Comparison of ENCODE assay signal across 23 mouse cellular contexts in genomic region chr14:80007686-80008085, GRCm38 (mm10). TPM values are rescaled to one million over a fixed set of nuclear protein-coding genes. Genes with fewer than 3 reads are reported as not detected.
DNase-seq lines count a peak whose midpoint lies in the region; ATAC-seq and TF ChIP-seq lines count a peak whose summit lies in the region.
"Had no signal": no experiment of that assay in that cellular context is flagged by ENCODE, and none has a peak within 500 bp of the region (broad histone marks: within the 10 kb centered on the region; RNA-seq: fewer than 3 reads in every experiment).

No protein-coding gene starts in this region.

- no peak for TF ChIP-seq CTCF in kidney, adult 2 months (conservative IDR thresholded peaks at IDR 0.05; ENCODE audit: insufficient read depth, insufficient read length, low read depth, low read length)

- H3K9ac ChIP-seq in kidney, embryonic 16.5 days (replicated peaks; ENCODE audit: low read length) = no peak overlapping the region
- H3K9ac ChIP-seq in midbrain, embryonic 15.5 days = no peak overlapping the region
- H3K9ac ChIP-seq in midbrain, embryonic 16.5 days (ENCODE audit: low read depth, low read length) = no peak overlapping the region
- H3K9ac ChIP-seq: embryonic facial prominence, embryonic 12.5 days; embryonic facial prominence, embryonic 15.5 days; forebrain, postnatal 0 days; hindbrain, embryonic 12.5 days had no signal

- no peak for ATAC-seq in kidney, embryonic 16.5 days (ENCODE audit: low FRiP score, low TSS enrichment)
- no peak for ATAC-seq in midbrain, embryonic 15.5 days (replicated peaks)
- ATAC-seq in midbrain, embryonic 16.5 days = no peak
- ATAC-seq: CD4-positive, CD25-positive, alpha-beta regulatory T cell, adult 4 months; forebrain, embryonic 14.5 days; forebrain, postnatal 0 days had no signal

- no peak overlapping the region for H3K4me2 ChIP-seq in kidney, embryonic 16.5 days (replicated peaks; ENCODE audit: low read depth, low read length)
- no peak overlapping the region for H3K4me2 ChIP-seq in midbrain, embryonic 15.5 days
- no peak overlapping the region for H3K4me2 ChIP-seq in midbrain, embryonic 16.5 days (ENCODE audit: low read length)
- H3K4me2 ChIP-seq: embryonic facial prominence, embryonic 12.5 days; embryonic facial prominence, embryonic 15.5 days; heart, embryonic 11.5 days; hindbrain, embryonic 12.5 days had no signal

- H3K4me1 ChIP-seq in kidney, adult 2 months (ENCODE audit: control insufficient read depth, insufficient read depth, low read length) = peaks cover 5% of the 10 kb centered on the region; the same call in 1 of the 2 replicates
- H3K4me1 ChIP-seq in kidney, embryonic 16.5 days (ENCODE audit: insufficient read depth, low read length) = peaks cover 8% of the 10 kb centered on the region
- H3K4me1 ChIP-seq in midbrain, embryonic 15.5 days = no peaks in the 10 kb centered on the region; the same call in 1 of the 2 replicates
- peaks cover 4% of the 10 kb centered on the region for H3K4me1 ChIP-seq in midbrain, embryonic 16.5 days (ENCODE audit: control insufficient read depth, insufficient read depth, low read length)
- H3K4me1 ChIP-seq: embryonic facial prominence, embryonic 12.5 days; embryonic facial prominence, embryonic 15.5 days; hindbrain, embryonic 12.5 days had no signal

- TF ChIP-seq POLR2A in kidney, adult 2 months (IDR thresholded peaks at IDR 0.05; ENCODE audit: low read depth, low read length) = no peak

- H3K4me3 ChIP-seq in kidney, adult 2 months (ENCODE audit: insufficient read depth, low read depth, low read length) = no peak overlapping the region
- H3K4me3 ChIP-seq in kidney, embryonic 16.5 days (ENCODE audit: low read length) = no peak overlapping the region
- H3K4me3 ChIP-seq in midbrain, embryonic 15.5 days = no peak overlapping the region
- H3K4me3 ChIP-seq in midbrain, embryonic 16.5 days (ENCODE audit: low read depth, low read length) = no peak overlapping the region
- H3K4me3 ChIP-seq: embryonic facial prominence, embryonic 12.5 days; embryonic facial prominence, embryonic 15.5 days; gastrocnemius, adult 2 months; hindbrain, embryonic 12.5 days had no signal

- H3K9me3 ChIP-seq in kidney, embryonic 16.5 days (ENCODE audit: low read length) = no peaks in the 10 kb centered on the region
- H3K9me3 ChIP-seq in midbrain, embryonic 15.5 days = no peaks in the 10 kb centered on the region
- H3K9me3 ChIP-seq in midbrain, embryonic 16.5 days (replicated peaks; ENCODE audit: control insufficient read depth, low read length, poor library complexity, severe bottlenecking) = no peaks in the 10 kb centered on the region
- H3K9me3 ChIP-seq: embryonic facial prominence, embryonic 12.5 days; embryonic facial prominence, embryonic 15.5 days; hindbrain, embryonic 12.5 days had no signal

- DNase-seq in kidney, adult 2 months = peak; percentile 56
- no peak for DNase-seq in kidney, postnatal 10 days
- peak; percentile 10 to 45 for DNase-seq in kidney, postnatal 25 days
- DNase-seq: adrenal gland, adult 2 months; adrenal gland, postnatal 14 days; cerebellum, adult 11 months; cerebellum, adult 2 months; cerebellum, adult 9-11 months; cerebellum, postnatal 25 days; forebrain, postnatal 0 days; gastrocnemius, adult 2 months; gastrocnemius, postnatal 14 days; heart, adult 11 months had no signal

- H3K27ac ChIP-seq in kidney, adult 2 months (ENCODE audit: insufficient read depth, low read depth, low read length) = peak overlapping the region; percentile 42
- H3K27ac ChIP-seq in kidney, embryonic 16.5 days (ENCODE audit: low read length) = no peak overlapping the region
- H3K27ac ChIP-seq in midbrain, embryonic 15.5 days = 0 out of 2 replicates have a peak overlapping the region, but pooled peaks have one; percentile 14
- H3K27ac ChIP-seq in midbrain, embryonic 16.5 days (ENCODE audit: low read length) = no peak overlapping the region
- H3K27ac ChIP-seq: embryonic facial prominence, embryonic 12.5 days; embryonic facial prominence, embryonic 15.5 days; gastrocnemius, adult 2 months; hindbrain, embryonic 12.5 days had no signal

- 58% methylated on average over 3 of the region's 3 CpGs for WGBS in kidney, adult 2 months
- 55% methylated on average over 3 of the region's 3 CpGs for WGBS in kidney, embryonic 16.5 days
- WGBS in midbrain, embryonic 15.5 days = 84% methylated on average over 3 of the region's 3 CpGs
- 76% methylated on average over 3 of the region's 3 CpGs for WGBS in midbrain, embryonic 16.5 days

- no peaks in the 10 kb centered on the region for H3K27me3 ChIP-seq in kidney, adult 2 months (replicated peaks; ENCODE audit: control insufficient read depth, insufficient read depth, low read length)
- no peaks in the 10 kb centered on the region for H3K27me3 ChIP-seq in kidney, embryonic 16.5 days (ENCODE audit: insufficient read depth, low read length)
- no peaks in the 10 kb centered on the region for H3K27me3 ChIP-seq in midbrain, embryonic 15.5 days (replicated peaks)
- H3K27me3 ChIP-seq in midbrain, embryonic 16.5 days (ENCODE audit: control insufficient read depth, insufficient read depth, low read depth, low read length) = no peaks in the 10 kb centered on the region
- H3K27me3 ChIP-seq: embryonic facial prominence, embryonic 12.5 days; embryonic facial prominence, embryonic 15.5 days; hindbrain, embryonic 12.5 days had no signal

- H3K36me3 ChIP-seq in kidney, adult 2 months (ENCODE audit: control insufficient read depth, insufficient read depth, low read length) = no peaks in the 10 kb centered on the region
- no peaks in the 10 kb centered on the region for H3K36me3 ChIP-seq in kidney, embryonic 16.5 days (ENCODE audit: insufficient read depth, low read length)
- H3K36me3 ChIP-seq in midbrain, embryonic 15.5 days (replicated peaks) = no peaks in the 10 kb centered on the region
- H3K36me3 ChIP-seq in midbrain, embryonic 16.5 days (ENCODE audit: control insufficient read depth, insufficient read depth, low read length) = no peaks in the 10 kb centered on the region
- H3K36me3 ChIP-seq: embryonic facial prominence, embryonic 12.5 days; embryonic facial prominence, embryonic 15.5 days; hindbrain, embryonic 12.5 days had no signal

RNA-seq across cellular contexts. Expression of gene Olfm4, which starts 23.8 kb away (rescaled TPM):
- 2.9 and 3.3 TPM in 2 replicates for polyA plus RNA-seq in kidney, adult 2 months (2012; rRNA removed)
- polyA plus RNA-seq in kidney, embryonic 16.5 days (2015; fragmentation: Nextera tagmentation; extraction: Ambion mirVana) = 1.8 and 1.9 TPM in 2 replicates
- 0.87 and 1.2 TPM in 2 replicates for polyA plus RNA-seq in midbrain, embryonic 15.5 days (2015; fragmentation: Nextera tagmentation; extraction: Ambion mirVana)
- polyA plus RNA-seq in midbrain, embryonic 16.5 days (2015; fragmentation: Nextera tagmentation; extraction: Ambion mirVana) = 1.0 and 1.6 TPM in 2 replicates
- polyA plus RNA-seq: adrenal gland, adult 2 months; C2C12; CD4-positive, CD25-positive, alpha-beta regulatory T cell, adult 4 months had no signal

Comparison
In these comparisons a context has a peak if more than half of its experiments do, and no peak if none do; other contexts are left out.
1. H3K27ac ChIP-seq: peak in kidney, adult 2 months (single experiment) and midbrain, embryonic 15.5 days (single experiment); none in kidney, embryonic 16.5 days (single experiment) and midbrain, embryonic 16.5 days (single experiment).